Mouse (Mus musculus) embryonic facial prominence, embryonic 15.5 days (tissue): Measurements from ENCODE around the gene Fubp1. TPM values are rescaled to one million over a fixed set of nuclear protein-coding genes. Genes with fewer than 3 reads are reported as not detected.
A peak's percentile ranks its signal among the peaks of the same experiment; 100 is the strongest.

ENCODE experiments used
- ATAC-seq: fragments of 200-750 bp; cut with Nextera tagmentation; 2 replicates; pipeline ENCODE4 v1.8.0; 2017; ENCODE audit warnings: low read depth, moderate TSS enrichment; ENCODE audit not compliant: insufficient number of reproducible peaks, low FRiP score, low TSS enrichment
- H3K27ac ChIP-seq: fragments of 300-500 bp; sonication (generic); replicated peaks from 2 replicates; pipeline ENCODE4 v1.5.1; 2015; ENCODE audit warnings: mild to moderate bottlenecking, inconsistent platforms
- H3K27me3 ChIP-seq: fragments of 300-500 bp; sonication (generic); 2 replicates; pipeline ENCODE4 v1.6.1; 2015; ENCODE audit warnings: inconsistent platforms
- H3K36me3 ChIP-seq: fragments of 300-500 bp; sonication (generic); 2 replicates; pipeline ENCODE4 v1.6.1; 2015; ENCODE audit warnings: mild to moderate bottlenecking, inconsistent platforms
- H3K4me1 ChIP-seq: fragments of 300-500 bp; sonication (generic); 2 replicates; pipeline ENCODE4 v1.6.1; 2015; ENCODE audit warnings: inconsistent platforms
- H3K4me2 ChIP-seq: fragments of 300-500 bp; sonication (generic); replicated peaks from 2 replicates; pipeline ENCODE4 v1.6.1; 2015; ENCODE audit warnings: mild to moderate bottlenecking, inconsistent platforms
- H3K4me3 ChIP-seq: fragments of 300-500 bp; sonication (generic); replicated peaks from 2 replicates; pipeline ENCODE4 v1.5.1; 2015; ENCODE audit warnings: mild to moderate bottlenecking, inconsistent platforms
- H3K9ac ChIP-seq: fragments of 300-500 bp; sonication (generic); 2 replicates; pipeline ENCODE4 v1.6.1; 2015; ENCODE audit warnings: inconsistent platforms
- H3K9me3 ChIP-seq: fragments of 300-500 bp; sonication (generic); replicated peaks from 2 replicates; pipeline ENCODE4 v1.6.1; 2016; ENCODE audit warnings: inconsistent platforms
- WGBS: fragments of 180-500 bp; shearing (Covaris S2); methylation state at CpG from one replicate; pipeline ENCODE4 v1.1.7; 2015; 5-methylcytosine and 5-hydroxymethylcytosine counted together
- polyA plus RNA-seq: library from polyadenylated mRNA; unstranded; fragments of >200 nt; fragmentation: Nextera tagmentation; extraction: Ambion mirVana; gene quantifications from 2 replicates; pipeline ENCODE4 v1.2.1, GENCODE M21; 2015

Gene Fubp1
- polyA plus RNA-seq, 1 experiment from 2014 or later = 211 TPM

DNA sequence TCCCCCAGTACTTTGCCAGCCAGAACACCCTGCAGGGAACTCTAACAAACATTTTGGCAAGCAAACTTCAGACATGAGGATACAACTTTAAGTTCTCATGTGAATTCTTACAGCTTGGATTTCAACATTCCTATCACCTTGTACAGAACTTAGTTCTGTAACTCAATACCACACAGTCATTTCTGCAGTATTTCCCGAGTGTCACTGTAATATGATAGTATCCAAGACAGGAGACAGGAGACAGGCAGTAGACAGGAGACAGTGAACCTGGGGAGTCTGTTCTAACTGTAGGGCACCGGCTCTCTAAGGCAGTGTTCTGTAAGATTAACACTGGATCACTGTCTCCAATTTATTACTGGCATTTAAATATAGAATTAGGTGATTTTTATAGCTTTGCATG, 68.2 kb downstream of the Fubp1 start:
- H3K4me3 ChIP-seq = no peak overlapping the region
- 0 out of 2 replicates have a peak overlapping the region, but pooled peaks have one; percentile 11 for H3K27ac ChIP-seq
- ATAC-seq = no peak
- H3K36me3 ChIP-seq = peaks cover 29% of the 10 kb centered on the region
- no peak overlapping the region for H3K9ac ChIP-seq
- no peaks in the 10 kb centered on the region for H3K9me3 ChIP-seq
- no peaks in the 10 kb centered on the region for H3K4me1 ChIP-seq
- H3K4me2 ChIP-seq = no peak overlapping the region
- 23% methylated on average over 2 of the region's 2 CpGs for WGBS
- no peaks in the 10 kb centered on the region for H3K27me3 ChIP-seq

DNA sequence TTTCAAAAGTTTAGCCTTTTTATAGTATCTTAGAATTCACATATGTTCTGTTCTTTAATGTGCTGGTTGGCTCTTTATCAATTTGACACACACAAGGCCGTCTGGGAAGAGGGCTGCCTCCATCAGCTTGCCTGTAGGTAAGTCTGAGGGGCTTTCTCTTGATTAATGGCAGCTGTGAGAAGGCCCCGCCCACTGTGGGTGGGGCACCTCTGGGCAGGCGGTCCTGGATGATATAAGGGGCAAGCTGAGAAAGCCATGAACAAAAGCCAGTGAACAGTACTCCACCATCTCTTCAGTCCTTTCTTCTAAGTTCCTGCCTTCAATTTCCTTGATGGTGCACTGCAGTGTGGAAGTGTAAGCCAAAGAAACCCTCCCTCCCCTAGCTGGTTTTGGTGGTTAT, 71.9 kb downstream of the Fubp1 start:
- Histone ChIP-seq H3K4me1 (no peaks in the 10 kb centered on the region), H3K27me3 (no peaks in the 10 kb centered on the region), H3K4me2 (no peak overlapping the region), H3K4me3 (no peak overlapping the region), H3K9me3 (no peaks in the 10 kb centered on the region), H3K27ac (no peak overlapping the region), H3K36me3 (peaks cover 36% of the 10 kb centered on the region), H3K9ac (no peak overlapping the region)
- whole genome bisulfite sequencing = 32% methylated on average over 3 of the region's 3 CpGs
- ATAC-seq = no peak

DNA sequence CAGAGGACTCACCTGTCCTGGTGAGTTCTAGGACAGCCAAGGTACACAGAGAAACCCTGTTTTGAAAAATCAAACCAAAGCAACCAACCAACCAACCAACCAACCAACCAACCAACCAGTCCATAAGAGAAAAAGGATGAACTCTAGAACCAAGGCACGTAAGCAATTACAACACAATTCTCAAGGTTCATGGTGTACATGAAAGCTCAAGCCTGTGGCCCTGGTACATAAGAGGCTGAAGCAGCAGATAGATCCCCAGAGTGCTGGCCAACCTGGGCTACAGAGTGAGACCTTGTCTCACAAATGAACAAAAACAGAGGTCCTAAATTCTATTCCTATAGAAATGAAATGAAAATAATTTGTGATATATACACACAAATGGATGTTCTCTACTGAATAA, 74.1 kb downstream of the Fubp1 start:
- Histone ChIP-seq H3K27me3 (no peaks in the 10 kb centered on the region), H3K4me1 (no peaks in the 10 kb centered on the region), H3K36me3 (peaks cover 49% of the 10 kb centered on the region), H3K9me3 (no peaks in the 10 kb centered on the region), H3K4me3 (no peak overlapping the region), H3K4me2 (no peak overlapping the region), H3K9ac (no peak overlapping the region), H3K27ac (no peak overlapping the region)
- 88% methylated on average over 1 of the region's 1 CpGs for WGBS
- ATAC-seq = no peak

DNA sequence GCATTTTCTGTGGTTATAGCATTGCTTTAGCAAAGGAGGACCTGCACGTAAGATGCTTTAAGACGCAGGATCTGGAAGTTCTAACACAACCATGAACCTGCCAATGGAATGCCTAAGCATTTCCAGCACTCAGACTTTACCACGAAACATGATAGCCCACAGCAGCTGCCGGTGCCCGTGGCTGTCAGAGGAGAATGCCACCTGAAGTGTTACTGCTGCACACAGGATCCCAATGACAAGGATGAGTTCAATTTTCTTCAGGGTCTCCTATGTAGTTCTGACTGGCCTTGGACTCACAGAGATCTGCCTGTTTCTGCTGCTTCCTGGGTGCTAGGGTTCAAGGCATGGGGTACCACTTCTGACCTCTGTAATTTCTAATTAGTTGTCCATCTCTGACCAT, 74.5 kb downstream of the Fubp1 start:
- Histone ChIP-seq H3K36me3 (peaks cover 49% of the 10 kb centered on the region), H3K4me2 (no peak overlapping the region), H3K4me1 (no peaks in the 10 kb centered on the region), H3K9me3 (no peaks in the 10 kb centered on the region), H3K9ac (no peak overlapping the region), H3K4me3 (no peak overlapping the region), H3K27me3 (no peaks in the 10 kb centered on the region), H3K27ac (no peak overlapping the region)
- ATAC-seq = no peak
- 54% methylated on average over 5 of the region's 5 CpGs for WGBS

Other genes starting within 250 kb of the Fubp1 start
- gene Gipc2, start 44.2 kb upstream of the Fubp1 start, polyA plus RNA-seq = 4.5 and 8.6 TPM in 2 replicates
- 33.8 and 34.2 TPM in 2 replicates for gene Dnajb4, start 120 bp upstream of the Fubp1 start, polyA plus RNA-seq
- 23.5 and 27.2 TPM in 2 replicates for gene Nexn, start 55.9 kb downstream of the Fubp1 start, polyA plus RNA-seq
- 15.8 and 17.1 TPM in 2 replicates for gene Miga1, start 130.0 kb downstream of the Fubp1 start, polyA plus RNA-seq
- 41.6 and 44.5 TPM in 2 replicates for gene Usp33, start 136.1 kb downstream of the Fubp1 start, polyA plus RNA-seq
- gene Zzz3, start 185.1 kb downstream of the Fubp1 start, polyA plus RNA-seq = 40.9 and 44.1 TPM in 2 replicates